Mouse (Mus musculus) liver, adult 2 months (tissue): ENCODE measurements at regions not wholly inside any gene's neighbourhood (a gene's known extent, or its start where the extent isn't known, plus 50 kb on each side); places are given as distances from the start of the nearest gene placed in this dataset.

Source experiments
- CTCF ChIP-seq: fragments of 200-500 bp; IDR thresholded peaks from 2 replicates; pipeline ENCODE4 v1.5.1; 2011; ENCODE audit warnings: low read depth, low read length, control low read depth
- POLR2A ChIP-seq: fragments of 200-500 bp; IDR thresholded peaks from 2 replicates; pipeline ENCODE4 v1.6.1; 2011; ENCODE audit warnings: low read length, control low read depth; ENCODE audit not compliant: insufficient read depth; ENCODE audit errors: extremely low read depth

DNA sequence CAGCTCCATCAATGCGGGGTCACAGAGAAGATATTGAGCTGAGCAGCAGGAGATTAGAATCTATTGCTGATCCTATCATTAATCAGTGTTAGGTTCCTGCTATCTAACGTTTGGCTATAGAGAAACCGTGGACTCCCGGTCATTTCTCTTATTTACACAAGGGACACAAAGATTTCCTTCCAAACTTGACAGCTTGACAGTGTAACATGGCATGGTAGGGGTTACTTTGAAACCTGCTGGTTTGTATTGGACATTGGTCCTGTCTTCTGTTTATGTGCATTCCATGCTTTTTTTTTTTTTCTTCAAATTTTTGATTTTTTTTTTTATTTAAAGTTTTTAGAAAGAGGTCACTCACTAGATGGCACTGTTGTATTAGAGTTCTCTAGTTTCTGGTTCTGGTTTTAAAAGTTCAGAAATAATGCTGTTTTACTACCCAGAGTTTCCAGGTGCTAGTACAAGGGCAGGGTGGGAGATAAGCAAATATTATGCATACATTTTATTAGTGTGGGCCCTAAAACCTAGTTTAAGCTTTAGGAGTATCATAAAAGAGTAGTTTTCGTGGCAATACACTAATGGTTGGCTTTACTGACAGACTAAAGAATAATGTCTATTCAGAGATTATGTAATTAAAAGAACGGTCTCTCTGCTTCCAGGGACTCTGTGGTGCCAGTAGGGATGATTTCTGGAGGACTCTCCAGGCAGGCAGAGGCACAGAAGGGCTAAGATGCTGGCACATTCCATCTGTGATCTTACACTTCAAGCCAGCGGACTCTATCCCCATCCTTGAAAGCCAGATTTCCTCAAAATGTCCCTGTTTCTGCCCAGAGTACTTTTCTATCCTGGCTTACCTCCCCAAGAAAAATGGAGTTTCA, 83.8 kb upstream of the Sel1l start:
- TF ChIP-seq CTCF (0 out of 2 replicates have a peak, but pooled peaks have one; percentile 9), POLR2A (no peak)
